Mouse (Mus musculus): ENCODE measurements around the gene Usp48.

Usp48 gene

GRCm38 (mm10) chr4:137609702-137610101 lies 16.1 kb downstream of the Usp48 start:
- DNase-seq (ENCODE audit: low spot score) = no peak

DNA sequence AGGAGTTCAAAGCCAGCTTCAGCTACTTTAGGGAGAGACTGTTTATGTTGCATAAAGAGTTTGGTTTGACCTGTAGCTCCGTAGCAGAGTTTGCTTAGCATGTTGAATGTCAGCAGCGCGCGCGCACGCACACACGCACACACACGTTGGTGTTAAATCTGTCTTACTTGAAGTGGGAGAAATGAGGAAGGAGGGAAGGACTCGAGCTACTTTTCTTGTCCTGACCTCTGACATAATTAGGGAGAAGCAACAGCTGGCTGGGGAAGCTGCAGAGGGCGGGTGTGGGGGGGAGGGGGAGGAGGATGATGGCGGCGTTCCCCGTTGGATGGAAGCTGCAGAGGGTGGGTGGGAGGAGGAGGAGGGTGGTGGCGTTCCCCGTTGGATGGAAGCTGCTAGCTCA lies 16.7 kb downstream of the Usp48 start:
- DNase-seq (ENCODE audit: low spot score) = no peak

DNA sequence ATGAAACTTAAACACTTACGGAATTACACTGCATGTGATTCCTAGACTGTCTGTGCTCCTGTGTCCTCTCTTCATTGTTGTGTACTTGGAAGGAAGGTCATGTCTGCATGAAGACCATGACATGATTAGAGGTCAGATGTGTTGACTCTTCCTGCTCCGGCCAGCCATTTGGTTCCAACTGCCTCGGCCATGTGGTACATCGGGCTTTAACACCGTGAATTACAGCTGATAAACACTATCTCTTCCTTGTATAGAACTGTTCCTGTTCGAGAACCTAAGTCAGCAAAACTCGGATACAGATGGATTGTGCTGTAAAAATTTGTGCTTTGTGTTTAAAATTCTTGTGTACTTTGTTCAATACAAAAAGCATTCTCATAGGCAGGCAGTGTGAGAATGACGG lies 29.3 kb downstream of the Usp48 start:
- DNase-seq (ENCODE audit: low spot score) = no peak

GRCm38 (mm10) chr4:137627476-137628235 lies 34.1 kb downstream of the Usp48 start:
- no peak for DNase-seq (ENCODE audit: low spot score)

- no peak for DNase-seq (ENCODE audit: low spot score)
These were observed 34.8 kb downstream of the Usp48 start for GRCm38 (mm10) chr4:137628400-137628799.

DNA sequence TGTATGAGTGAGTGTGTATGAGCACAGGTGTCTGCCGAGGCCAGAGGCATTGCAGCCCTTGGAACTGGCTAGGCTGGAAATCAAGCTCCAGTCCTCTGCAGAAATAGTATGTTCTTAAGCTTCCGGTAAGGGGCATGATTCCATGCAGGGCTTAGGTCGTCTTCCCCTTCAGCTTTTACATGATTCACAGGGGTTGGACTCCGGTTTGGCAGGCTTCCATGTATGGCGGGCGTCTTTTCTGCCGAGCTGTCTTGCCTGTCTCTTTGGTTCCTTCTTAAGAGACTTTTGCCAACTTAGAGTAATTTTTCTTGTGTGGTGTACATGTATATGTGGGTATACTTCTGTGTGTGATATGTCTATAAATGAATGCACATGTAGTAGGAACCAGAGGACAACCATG lies 35.8 kb downstream of the Usp48 start:
- DNase-seq (ENCODE audit: low spot score) = no peak

DNA sequence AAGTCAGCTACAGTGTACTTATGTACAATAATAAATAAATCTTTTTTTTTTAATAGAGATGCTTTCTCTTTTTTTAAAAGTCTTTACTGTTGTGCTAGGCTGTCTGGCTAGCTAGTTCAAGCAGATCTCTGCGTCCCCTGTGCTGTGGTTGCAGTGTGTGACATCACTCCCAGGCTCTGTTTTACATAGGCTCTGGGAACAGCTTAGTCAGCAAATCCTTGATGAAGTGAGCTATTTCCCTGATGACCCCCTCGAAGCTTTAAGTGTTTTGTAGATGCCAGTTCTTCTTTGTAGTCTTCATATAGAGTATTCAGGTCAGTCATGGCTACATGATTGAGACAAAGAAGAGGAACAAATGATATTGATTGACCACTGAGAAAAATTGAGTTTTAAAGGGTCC lies 36.6 kb downstream of the Usp48 start:
- no peak for DNase-seq (ENCODE audit: low spot score)

GRCm38 (mm10) chr4:137631596-137631995 lies 38.0 kb downstream of the Usp48 start:
- DNase-seq (ENCODE audit: low spot score) = no peak

DNA sequence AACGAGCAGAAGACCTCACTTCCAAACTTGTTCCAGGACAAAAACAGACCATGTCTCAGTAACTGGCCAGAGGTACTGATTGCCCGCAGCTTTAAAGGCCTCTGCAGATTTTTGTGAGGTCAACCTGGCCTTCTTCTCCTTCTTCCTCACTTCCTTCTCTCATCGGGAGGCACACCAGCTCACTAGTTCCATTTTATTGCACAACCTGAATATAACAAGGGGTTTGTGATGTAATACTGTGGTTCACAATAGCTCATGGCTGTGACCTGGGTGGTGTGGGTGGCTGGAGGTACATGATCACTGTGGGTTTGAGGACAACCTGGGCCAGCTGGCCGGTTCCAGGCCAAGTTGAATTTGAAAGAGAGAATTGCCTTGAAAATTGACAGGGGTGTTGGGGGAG lies 39.8 kb downstream of the Usp48 start:
- no peak for DNase-seq (ENCODE audit: low spot score)

- DNase-seq (ENCODE audit: low spot score) = no peak
These were observed 43.0 kb downstream of the Usp48 start for GRCm38 (mm10) chr4:137636597-137636996.

DNA sequence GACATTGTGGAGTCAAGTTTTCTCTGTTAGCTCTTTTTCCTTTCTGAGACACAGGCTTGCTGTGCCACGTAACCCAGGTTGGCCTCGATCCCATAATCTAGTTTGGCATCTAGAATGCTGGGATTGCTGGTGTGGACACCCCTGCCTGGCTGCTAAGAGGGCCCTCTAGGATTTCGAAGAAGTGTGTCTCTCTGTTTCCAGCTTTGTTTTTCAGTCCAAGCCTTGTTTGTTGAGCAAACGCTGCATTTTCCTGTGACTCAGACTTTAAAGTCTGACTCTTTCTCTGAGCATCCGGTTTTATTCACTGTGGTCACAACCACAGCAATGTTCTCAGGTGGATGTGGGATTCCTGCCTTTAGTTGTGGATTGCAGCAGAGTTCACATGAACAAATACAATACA lies 48.0 kb downstream of the Usp48 start:
- no peak for DNase-seq (ENCODE audit: low spot score)

DNA sequence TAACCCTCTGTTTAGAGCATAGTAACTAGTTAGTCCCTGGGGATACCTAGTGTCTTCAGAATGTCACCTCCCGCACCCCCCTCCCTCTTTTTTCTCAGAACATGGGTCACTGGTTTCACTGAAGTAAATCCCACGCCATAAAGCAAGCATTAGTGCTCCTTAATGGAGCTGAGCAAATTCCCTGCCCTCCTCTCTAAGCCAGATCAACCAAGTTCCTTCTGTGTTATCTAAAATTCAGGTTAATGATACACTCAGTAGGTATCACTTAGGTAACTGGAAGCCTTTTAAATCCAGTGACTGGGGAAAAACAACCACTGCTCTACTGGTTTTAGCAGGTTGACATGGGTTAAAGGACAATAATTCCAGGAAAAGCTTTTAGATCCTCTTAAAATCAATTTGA lies 48.5 kb downstream of the Usp48 start:
- DNase-seq (ENCODE audit: low spot score) = no peak

GRCm38 (mm10) chr4:137643459-137643858 lies 49.9 kb downstream of the Usp48 start:
- DNase-seq (ENCODE audit: low spot score) = no peak

GRCm38 (mm10) chr4:137646262-137646661 lies 52.7 kb downstream of the Usp48 start:
- DNase-seq (ENCODE audit: low spot score) = no peak

GRCm38 (mm10) chr4:137647648-137648047 lies 54.1 kb downstream of the Usp48 start:
- no peak for DNase-seq (ENCODE audit: low spot score)

- no peak for DNase-seq (ENCODE audit: low spot score)
These were observed 54.7 kb downstream of the Usp48 start for GRCm38 (mm10) chr4:137648230-137648629.

GRCm38 (mm10) chr4:137650912-137651311 lies 57.4 kb downstream of the Usp48 start:
- no peak for DNase-seq (ENCODE audit: low spot score)

- no peak for DNase-seq (ENCODE audit: low spot score)
These were observed 59.3 kb downstream of the Usp48 start for GRCm38 (mm10) chr4:137652835-137653346.

- DNase-seq (ENCODE audit: low spot score) = no peak
These were observed 61.9 kb downstream of the Usp48 start for GRCm38 (mm10) chr4:137655241-137656031.

GRCm38 (mm10) chr4:137657674-137658073 lies 64.1 kb downstream of the Usp48 start:
- no peak for DNase-seq (ENCODE audit: low spot score)

- no peak for DNase-seq (ENCODE audit: low spot score)
These were observed 66.0 kb downstream of the Usp48 start for GRCm38 (mm10) chr4:137659541-137659940.

DNA sequence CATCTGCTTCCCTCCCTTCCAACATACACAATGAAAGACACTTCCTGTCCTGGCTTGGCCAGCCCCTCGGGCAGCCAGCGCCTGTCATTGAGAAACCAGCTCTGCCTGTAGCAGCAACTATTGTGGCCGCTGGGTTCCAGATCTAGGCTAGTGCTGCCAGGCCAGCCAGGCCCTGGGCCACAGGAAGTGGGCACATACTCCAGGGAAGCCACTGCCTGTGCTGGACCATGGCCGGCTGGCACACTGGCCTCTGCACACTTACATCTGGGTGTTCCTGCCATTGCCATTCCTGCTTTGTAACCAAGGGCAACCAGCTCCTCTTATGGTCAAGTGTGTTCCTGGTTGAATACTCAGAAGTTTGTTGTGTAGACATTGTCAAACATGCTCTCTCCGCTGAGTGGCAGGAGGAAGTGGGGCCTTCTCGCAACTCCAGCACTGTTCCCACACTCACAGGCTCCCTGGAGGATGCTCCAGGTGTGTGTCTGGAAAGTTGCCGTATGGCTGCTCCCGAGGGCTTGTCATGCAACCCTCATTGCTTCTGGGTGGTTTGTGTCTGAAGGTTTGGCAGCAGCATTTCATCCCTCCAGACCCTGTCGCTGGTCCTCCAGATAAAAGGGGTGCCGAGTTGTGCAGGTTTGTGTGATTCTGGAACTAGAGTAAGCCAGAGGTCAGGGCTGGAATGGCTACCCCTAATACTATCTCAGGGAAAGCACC lies 67.0 kb downstream of the Usp48 start:
- DNase-seq (ENCODE audit: low spot score) = no peak

- DNase-seq (ENCODE audit: low spot score) = no peak
These were observed 67.5 kb downstream of the Usp48 start for GRCm38 (mm10) chr4:137661078-137661450.

Data from left cerebral cortex, adult 11 months (tissue).